Mouse (Mus musculus) lung, postnatal 0 days (tissue): ENCODE measurements around the gene Susd4.

ENCODE experiments used
- CTCF ChIP-seq: IDR thresholded peaks from 2 replicates; pipeline ENCODE4 v1.5.1; 2016; ENCODE audit warnings: antibody characterized with exemption, mild to moderate bottlenecking
- EP300 ChIP-seq: IDR thresholded peaks from 2 replicates; pipeline ENCODE4 v1.6.1; 2016; ENCODE audit warnings: antibody characterized with exemption, mild to moderate bottlenecking, control low read depth

DNA sequence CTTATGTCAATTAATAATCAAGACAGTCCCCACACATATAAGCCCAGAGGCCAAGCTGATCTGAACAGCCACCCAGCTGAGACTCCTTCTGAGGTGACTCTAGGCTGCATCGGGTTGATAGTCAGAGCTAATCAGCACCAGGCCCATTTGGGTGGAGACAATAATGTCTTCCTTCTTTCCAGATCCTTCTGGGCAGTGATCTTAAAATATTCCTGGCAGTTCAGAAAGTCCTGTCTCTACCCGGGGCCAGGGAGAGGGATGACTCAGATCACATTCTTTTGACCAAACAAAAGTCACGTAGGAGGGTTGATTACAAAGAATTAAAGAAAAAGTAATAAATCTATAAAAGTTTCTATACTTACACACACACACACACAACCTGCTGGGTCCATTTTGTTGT lies 180.3 kb downstream of the Susd4 start:
- TF ChIP-seq CTCF, result no peak
- TF ChIP-seq EP300, result no peak
